Mouse (Mus musculus): ENCODE data around the gene Wars. TPM values are rescaled to one million over a fixed set of nuclear protein-coding genes. Genes with fewer than 3 reads are reported as not detected.

Wars gene
- polyA plus RNA-seq, 1 experiment from 2014 or later: 140 TPM

- no peak for ATAC-seq (replicated peaks; ENCODE audit: low FRiP score)
- Histone ChIP-seq H3K27me3 (ENCODE audit: control insufficient read depth, insufficient read depth, low read length) (no peaks in the 10 kb centered on the region), H3K27ac (ENCODE audit: low read depth, low read length) (no peak overlapping the region), H3K9ac (ENCODE audit: low read length) (no peak overlapping the region), H3K4me1 (replicated peaks; ENCODE audit: control insufficient read depth, insufficient read depth, low read length) (no peaks in the 10 kb centered on the region), H3K9me3 (ENCODE audit: control insufficient read depth, low read length) (no peaks in the 10 kb centered on the region), H3K4me3 (ENCODE audit: low read depth, low read length) (no peak overlapping the region), H3K4me2 (ENCODE audit: low read depth, low read length, severe bottlenecking) (no peak overlapping the region), H3K36me3 (ENCODE audit: control insufficient read depth, insufficient read depth, low read length) (no peaks in the 10 kb centered on the region; the same call in 1 of the 2 replicates)
- 97% methylated on average over 1 of the region's 1 CpGs for WGBS
- DNase-seq (ENCODE audit: low spot score): no peak
These were observed 8.1 kb downstream of the Wars start for GRCm38 (mm10) chr12:108885906-108886305.

GRCm38 (mm10) chr12:108882776-108883175 is 11.2 kb downstream of the Wars start:
- no peak overlapping the region for H3K27ac ChIP-seq (ENCODE audit: low read depth, low read length)
- H3K4me2 ChIP-seq (ENCODE audit: low read depth, low read length, severe bottlenecking): no peak overlapping the region
- no peak overlapping the region for H3K4me3 ChIP-seq (ENCODE audit: low read depth, low read length)
- no peaks in the 10 kb centered on the region for H3K4me1 ChIP-seq (replicated peaks; ENCODE audit: control insufficient read depth, insufficient read depth, low read length)
- ATAC-seq (replicated peaks; ENCODE audit: low FRiP score): no peak
- WGBS: 89% methylated on average over 8 of the region's 8 CpGs
- H3K9me3 ChIP-seq (ENCODE audit: control insufficient read depth, low read length): no peaks in the 10 kb centered on the region
- no peaks in the 10 kb centered on the region for H3K27me3 ChIP-seq (ENCODE audit: control insufficient read depth, insufficient read depth, low read length)
- DNase-seq (ENCODE audit: low spot score): no peak
- peaks cover 2% of the 10 kb centered on the region; the same call in 1 of the 2 replicates for H3K36me3 ChIP-seq (ENCODE audit: control insufficient read depth, insufficient read depth, low read length)
- no peak overlapping the region for H3K9ac ChIP-seq (ENCODE audit: low read length)

- no peak for ATAC-seq (replicated peaks; ENCODE audit: low FRiP score)
- Histone ChIP-seq H3K27me3 (ENCODE audit: control insufficient read depth, insufficient read depth, low read length) (no peaks in the 10 kb centered on the region), H3K4me2 (ENCODE audit: low read depth, low read length, severe bottlenecking) (no peak overlapping the region), H3K4me3 (ENCODE audit: low read depth, low read length) (no peak overlapping the region), H3K9me3 (ENCODE audit: control insufficient read depth, low read length) (no peaks in the 10 kb centered on the region), H3K27ac (ENCODE audit: low read depth, low read length) (no peak overlapping the region), H3K9ac (ENCODE audit: low read length) (no peak overlapping the region), H3K4me1 (replicated peaks; ENCODE audit: control insufficient read depth, insufficient read depth, low read length) (no peaks in the 10 kb centered on the region), H3K36me3 (ENCODE audit: control insufficient read depth, insufficient read depth, low read length) (peaks cover 2% of the 10 kb centered on the region; the same call in 1 of the 2 replicates)
- WGBS: 85% methylated on average over 3 of the region's 3 CpGs
- no peak for DNase-seq (ENCODE audit: low spot score)
These were observed 12.8 kb downstream of the Wars start for GRCm38 (mm10) chr12:108881192-108881591.

- Histone ChIP-seq H3K27ac (ENCODE audit: low read depth, low read length) (no peak overlapping the region), H3K4me1 (replicated peaks; ENCODE audit: control insufficient read depth, insufficient read depth, low read length) (no peaks in the 10 kb centered on the region), H3K4me2 (ENCODE audit: low read depth, low read length, severe bottlenecking) (no peak overlapping the region), H3K9me3 (ENCODE audit: control insufficient read depth, low read length) (no peaks in the 10 kb centered on the region), H3K27me3 (ENCODE audit: control insufficient read depth, insufficient read depth, low read length) (no peaks in the 10 kb centered on the region), H3K36me3 (ENCODE audit: control insufficient read depth, insufficient read depth, low read length) (peaks cover 2% of the 10 kb centered on the region; the same call in 1 of the 2 replicates), H3K9ac (ENCODE audit: low read length) (no peak overlapping the region), H3K4me3 (ENCODE audit: low read depth, low read length) (no peak overlapping the region)
- no peak for DNase-seq (ENCODE audit: low spot score)
- ATAC-seq (replicated peaks; ENCODE audit: low FRiP score): no peak
- 96% methylated on average over 5 of the region's 5 CpGs for WGBS
These were observed 13.4 kb downstream of the Wars start for GRCm38 (mm10) chr12:108880606-108881005.

DNA sequence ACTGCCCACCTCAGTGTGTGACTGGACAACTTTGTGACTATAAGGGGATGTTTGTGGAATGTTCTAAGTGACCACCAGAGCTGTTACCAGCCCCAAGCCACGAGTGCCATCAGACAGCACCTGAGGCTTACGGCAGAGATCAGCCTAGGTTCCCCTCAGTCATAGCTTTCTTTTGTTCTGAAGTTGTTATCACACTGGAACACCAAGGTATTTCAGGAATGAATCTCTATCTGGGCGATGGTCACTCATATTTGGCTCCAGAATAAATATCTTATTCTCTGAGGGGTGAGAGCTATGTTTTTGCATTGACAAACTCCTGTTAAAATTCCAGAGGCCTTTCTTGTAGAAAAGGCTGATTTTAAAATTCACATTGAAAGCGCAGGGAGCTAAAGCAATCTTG is 14.8 kb downstream of the Wars start:
- no peak overlapping the region for H3K4me2 ChIP-seq (ENCODE audit: low read depth, low read length, severe bottlenecking)
- no peaks in the 10 kb centered on the region for H3K27me3 ChIP-seq (ENCODE audit: control insufficient read depth, insufficient read depth, low read length)
- no peak overlapping the region for H3K27ac ChIP-seq (ENCODE audit: low read depth, low read length)
- H3K9ac ChIP-seq (ENCODE audit: low read length): no peak overlapping the region
- H3K4me3 ChIP-seq (ENCODE audit: low read depth, low read length): no peak overlapping the region
- WGBS: 91% methylated on average over 4 of the region's 4 CpGs
- no peak for ATAC-seq (replicated peaks; ENCODE audit: low FRiP score)
- no peaks in the 10 kb centered on the region for H3K4me1 ChIP-seq (replicated peaks; ENCODE audit: control insufficient read depth, insufficient read depth, low read length)
- no peak for DNase-seq (ENCODE audit: low spot score)
- H3K9me3 ChIP-seq (ENCODE audit: control insufficient read depth, low read length): no peaks in the 10 kb centered on the region
- H3K36me3 ChIP-seq (ENCODE audit: control insufficient read depth, insufficient read depth, low read length): peaks cover 2% of the 10 kb centered on the region; the same call in 1 of the 2 replicates

GRCm38 (mm10) chr12:108873122-108873521 is 20.9 kb downstream of the Wars start:
- Histone ChIP-seq H3K4me2 (ENCODE audit: low read depth, low read length, severe bottlenecking) (no peak overlapping the region), H3K9me3 (ENCODE audit: control insufficient read depth, low read length) (no peaks in the 10 kb centered on the region), H3K9ac (ENCODE audit: low read length) (no peak overlapping the region), H3K36me3 (ENCODE audit: control insufficient read depth, insufficient read depth, low read length) (peaks cover 11% of the 10 kb centered on the region), H3K4me3 (ENCODE audit: low read depth, low read length) (no peak overlapping the region), H3K27ac (ENCODE audit: low read depth, low read length) (no peak overlapping the region), H3K27me3 (ENCODE audit: control insufficient read depth, insufficient read depth, low read length) (no peaks in the 10 kb centered on the region), H3K4me1 (replicated peaks; ENCODE audit: control insufficient read depth, insufficient read depth, low read length) (no peaks in the 10 kb centered on the region)
- ATAC-seq (replicated peaks; ENCODE audit: low FRiP score) (no peak), DNase-seq (ENCODE audit: low spot score) (no peak)
- 87% methylated on average over 5 of the region's 5 CpGs for WGBS

- H3K4me1 ChIP-seq (replicated peaks; ENCODE audit: control insufficient read depth, insufficient read depth, low read length): no peaks in the 10 kb centered on the region
- H3K9me3 ChIP-seq (ENCODE audit: control insufficient read depth, low read length): no peaks in the 10 kb centered on the region
- no peak overlapping the region for H3K4me2 ChIP-seq (ENCODE audit: low read depth, low read length, severe bottlenecking)
- no peak overlapping the region for H3K9ac ChIP-seq (ENCODE audit: low read length)
- ATAC-seq (replicated peaks; ENCODE audit: low FRiP score) (no peak), DNase-seq (ENCODE audit: low spot score) (no peak)
- no peaks in the 10 kb centered on the region for H3K27me3 ChIP-seq (ENCODE audit: control insufficient read depth, insufficient read depth, low read length)
- H3K27ac ChIP-seq (ENCODE audit: low read depth, low read length): no peak overlapping the region
- H3K4me3 ChIP-seq (ENCODE audit: low read depth, low read length): no peak overlapping the region
- H3K36me3 ChIP-seq (ENCODE audit: control insufficient read depth, insufficient read depth, low read length): peaks cover 11% of the 10 kb centered on the region
- WGBS: 79% methylated on average over 2 of the region's 2 CpGs
These were observed 24.4 kb downstream of the Wars start for GRCm38 (mm10) chr12:108869575-108869974.

GRCm38 (mm10) chr12:108865007-108865494 is 28.9 kb downstream of the Wars start:
- H3K4me2 ChIP-seq (ENCODE audit: low read depth, low read length, severe bottlenecking): no peak overlapping the region
- H3K27ac ChIP-seq (ENCODE audit: low read depth, low read length): no peak overlapping the region
- H3K9me3 ChIP-seq (ENCODE audit: control insufficient read depth, low read length): no peaks in the 10 kb centered on the region
- peaks cover 9% of the 10 kb centered on the region for H3K36me3 ChIP-seq (ENCODE audit: control insufficient read depth, insufficient read depth, low read length)
- ATAC-seq (replicated peaks; ENCODE audit: low FRiP score): no peak
- no peaks in the 10 kb centered on the region for H3K4me1 ChIP-seq (replicated peaks; ENCODE audit: control insufficient read depth, insufficient read depth, low read length)
- H3K27me3 ChIP-seq (ENCODE audit: control insufficient read depth, insufficient read depth, low read length): no peaks in the 10 kb centered on the region
- whole genome bisulfite sequencing: 92% methylated on average over 6 of the region's 6 CpGs
- no peak for DNase-seq (ENCODE audit: low spot score)
- H3K4me3 ChIP-seq (ENCODE audit: low read depth, low read length): no peak overlapping the region
- no peak overlapping the region for H3K9ac ChIP-seq (ENCODE audit: low read length)

- no peak overlapping the region for H3K4me3 ChIP-seq (ENCODE audit: low read depth, low read length)
- H3K9me3 ChIP-seq (ENCODE audit: control insufficient read depth, low read length): no peaks in the 10 kb centered on the region
- no peak overlapping the region for H3K9ac ChIP-seq (ENCODE audit: low read length)
- ATAC-seq (replicated peaks; ENCODE audit: low FRiP score) (no peak), DNase-seq (ENCODE audit: low spot score) (no peak)
- H3K4me1 ChIP-seq (replicated peaks; ENCODE audit: control insufficient read depth, insufficient read depth, low read length): no peaks in the 10 kb centered on the region
- H3K4me2 ChIP-seq (ENCODE audit: low read depth, low read length, severe bottlenecking): no peak overlapping the region
- 91% methylated on average over 5 of the region's 5 CpGs for WGBS
- no peak overlapping the region for H3K27ac ChIP-seq (ENCODE audit: low read depth, low read length)
- H3K36me3 ChIP-seq (ENCODE audit: control insufficient read depth, insufficient read depth, low read length): no peaks in the 10 kb centered on the region; the same call in 1 of the 2 replicates
- no peaks in the 10 kb centered on the region for H3K27me3 ChIP-seq (ENCODE audit: control insufficient read depth, insufficient read depth, low read length)
These were observed 35.5 kb downstream of the Wars start for GRCm38 (mm10) chr12:108858486-108858885.
